Mouse (Mus musculus): ENCODE results near the gene Mylk. TPM values are rescaled to one million over a fixed set of nuclear protein-coding genes. Genes with fewer than 3 reads are reported as not detected.
A peak's percentile ranks its signal among the peaks of the same experiment; 100 is the strongest.

Mylk gene
- total and polyA plus RNA-seq, 2 experiments from 2014 or later, result 3.7 to 20.1 TPM

DNA sequence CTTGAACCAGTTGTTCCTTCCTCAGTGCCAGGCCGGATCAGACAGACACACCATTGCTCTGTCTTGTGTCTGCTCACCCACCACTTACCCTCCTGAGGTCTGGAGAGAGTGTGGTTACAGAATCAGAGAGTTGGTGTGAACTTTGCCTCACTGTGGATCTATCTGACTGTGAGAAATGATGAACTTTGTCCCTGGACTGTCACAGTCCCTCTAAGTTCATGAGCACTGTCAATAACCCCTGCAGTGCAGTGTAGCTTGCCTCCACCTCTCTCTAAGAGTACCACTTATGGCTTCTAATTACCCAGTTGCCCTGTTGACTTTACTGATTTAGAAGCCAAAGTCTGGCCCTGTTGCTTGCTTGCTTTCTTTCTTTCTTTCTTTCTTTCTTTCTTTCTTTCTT is 142.0 kb downstream of the Mylk start:
- H3K4me3 ChIP-seq (ENCODE audit: low read length), result no peak overlapping the region
- H3K36me3 ChIP-seq (ENCODE audit: insufficient read depth, low read length), result no peaks in the 10 kb centered on the region
- no peaks in the 10 kb centered on the region for H3K4me1 ChIP-seq (ENCODE audit: insufficient read depth, low read length)
- no peak overlapping the region for H3K9ac ChIP-seq (replicated peaks; ENCODE audit: low read length)
- no peak for ATAC-seq
- no peak for TF ChIP-seq CTCF (IDR thresholded peaks at IDR 0.05; ENCODE audit: low read depth)
- no peak overlapping the region for H3K4me2 ChIP-seq (ENCODE audit: low read depth, low read length)
- H3K9me3 ChIP-seq (ENCODE audit: low read length), result no peaks in the 10 kb centered on the region
- no peak overlapping the region for H3K27ac ChIP-seq
- no peaks in the 10 kb centered on the region for H3K27me3 ChIP-seq (ENCODE audit: insufficient read depth, low read length)
- DNase-seq (ENCODE audit: low spot score), result no peak
- 93% methylated on average over 1 of the region's 1 CpGs for WGBS

GRCm38 (mm10) chr16:34894016-34894415 is 149.0 kb downstream of the Mylk start:
- no peak overlapping the region for H3K4me3 ChIP-seq (ENCODE audit: low read length)
- no peak overlapping the region for H3K27ac ChIP-seq
- no peaks in the 10 kb centered on the region for H3K36me3 ChIP-seq (ENCODE audit: insufficient read depth, low read length)
- no peak overlapping the region for H3K9ac ChIP-seq (replicated peaks; ENCODE audit: low read length)
- 94% methylated on average over 3 of the region's 3 CpGs for WGBS
- peaks cover under 1% of the 10 kb centered on the region; the same call in 1 of the 2 replicates for H3K4me1 ChIP-seq (ENCODE audit: insufficient read depth, low read length)
- no peak for TF ChIP-seq CTCF (IDR thresholded peaks at IDR 0.05; ENCODE audit: low read depth)
- no peaks in the 10 kb centered on the region for H3K9me3 ChIP-seq (ENCODE audit: low read length)
- ATAC-seq (no peak), DNase-seq (ENCODE audit: low spot score) (no peak)
- no peak overlapping the region for H3K4me2 ChIP-seq (ENCODE audit: low read depth, low read length)
- H3K27me3 ChIP-seq (ENCODE audit: insufficient read depth, low read length), result no peaks in the 10 kb centered on the region

GRCm38 (mm10) chr16:34895916-34896315 is 150.9 kb downstream of the Mylk start:
- Histone ChIP-seq H3K4me1 (ENCODE audit: insufficient read depth, low read length) (peaks cover 6% of the 10 kb centered on the region; the same call in 1 of the 2 replicates), H3K4me3 (ENCODE audit: low read length) (no peak overlapping the region), H3K9ac (replicated peaks; ENCODE audit: low read length) (no peak overlapping the region), H3K27me3 (ENCODE audit: insufficient read depth, low read length) (no peaks in the 10 kb centered on the region), H3K27ac (no peak overlapping the region), H3K4me2 (ENCODE audit: low read depth, low read length) (no peak overlapping the region), H3K36me3 (ENCODE audit: insufficient read depth, low read length) (no peaks in the 10 kb centered on the region), H3K9me3 (ENCODE audit: low read length) (no peaks in the 10 kb centered on the region)
- ATAC-seq (no peak), DNase-seq (ENCODE audit: low spot score) (no peak)
- no peak for TF ChIP-seq CTCF (IDR thresholded peaks at IDR 0.05; ENCODE audit: low read depth)
- WGBS, result 92% methylated on average over 10 of the region's 10 CpGs

- no peaks in the 10 kb centered on the region for H3K27me3 ChIP-seq (ENCODE audit: insufficient read depth, low read length)
- ATAC-seq (no peak), DNase-seq (ENCODE audit: low spot score) (no peak)
- peaks cover 6% of the 10 kb centered on the region; the same call in 1 of the 2 replicates for H3K4me1 ChIP-seq (ENCODE audit: insufficient read depth, low read length)
- 79% methylated on average over 3 of the region's 3 CpGs for WGBS
- H3K36me3 ChIP-seq (ENCODE audit: insufficient read depth, low read length), result no peaks in the 10 kb centered on the region
- H3K9ac ChIP-seq (replicated peaks; ENCODE audit: low read length), result no peak overlapping the region
- no peaks in the 10 kb centered on the region for H3K9me3 ChIP-seq (ENCODE audit: low read length)
- TF ChIP-seq CTCF (IDR thresholded peaks at IDR 0.05; ENCODE audit: low read depth), result peak; percentile 37
- no peak overlapping the region for H3K4me3 ChIP-seq (ENCODE audit: low read length)
- no peak overlapping the region for H3K4me2 ChIP-seq (ENCODE audit: low read depth, low read length)
- no peak overlapping the region for H3K27ac ChIP-seq
Observed at GRCm38 (mm10) chr16:34896996-34897395, 152.0 kb downstream of the Mylk start.

DNA sequence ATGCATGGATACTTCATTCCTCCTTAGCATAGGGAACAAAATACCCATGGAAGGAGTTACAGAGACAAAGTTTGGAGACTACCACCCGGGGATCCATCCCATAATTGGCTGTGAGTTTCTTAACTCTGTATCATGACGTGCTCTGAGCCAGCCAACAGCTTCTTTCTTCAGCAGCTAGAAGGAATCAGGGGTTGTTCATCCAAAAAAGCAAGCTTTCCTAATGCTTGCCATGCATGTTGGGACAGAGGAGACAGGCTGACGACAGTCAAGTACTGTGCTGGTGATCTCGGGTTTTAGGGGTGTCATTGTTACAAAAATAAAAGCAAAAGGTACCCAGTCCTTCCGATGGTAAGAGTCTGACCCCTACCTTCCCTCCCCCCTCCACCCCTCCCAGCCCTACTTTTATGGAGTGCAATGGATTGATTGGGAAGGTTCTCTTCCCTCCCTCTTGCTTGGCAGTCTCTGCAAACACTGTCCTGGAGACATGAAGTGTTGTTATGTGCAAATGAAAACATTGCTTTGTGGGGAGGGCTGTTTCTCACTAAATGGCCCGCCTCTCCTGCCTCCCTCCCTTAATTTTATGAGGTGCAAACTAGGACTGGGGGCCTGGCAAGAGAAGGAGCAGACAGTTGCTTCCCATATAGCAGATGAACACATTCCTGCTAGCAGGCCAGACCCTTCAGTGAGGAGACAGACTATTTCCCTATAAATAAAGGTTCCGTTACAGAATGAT is 153.2 kb downstream of the Mylk start:
- Histone ChIP-seq H3K9me3 (ENCODE audit: low read length) (no peaks in the 10 kb centered on the region), H3K27ac (no peak overlapping the region), H3K4me2 (ENCODE audit: low read depth, low read length) (no peak overlapping the region), H3K4me1 (ENCODE audit: insufficient read depth, low read length) (peaks cover 6% of the 10 kb centered on the region), H3K9ac (replicated peaks; ENCODE audit: low read length) (no peak overlapping the region), H3K4me3 (ENCODE audit: low read length) (no peak overlapping the region), H3K27me3 (ENCODE audit: insufficient read depth, low read length) (no peaks in the 10 kb centered on the region), H3K36me3 (ENCODE audit: insufficient read depth, low read length) (no peaks in the 10 kb centered on the region)
- ATAC-seq (no peak), DNase-seq (ENCODE audit: low spot score) (no peak)
- no peak for TF ChIP-seq CTCF (IDR thresholded peaks at IDR 0.05; ENCODE audit: low read depth)
- 86% methylated on average over 7 of the region's 7 CpGs for WGBS

GRCm38 (mm10) chr16:34899071-34899808 is 154.2 kb downstream of the Mylk start:
- peak; percentile 67 for DNase-seq (ENCODE audit: low spot score)
- Histone ChIP-seq H3K9ac (replicated peaks; ENCODE audit: low read length) (no peak overlapping the region), H3K4me1 (ENCODE audit: insufficient read depth, low read length) (peaks cover 6% of the 10 kb centered on the region), H3K9me3 (ENCODE audit: low read length) (no peaks in the 10 kb centered on the region), H3K36me3 (ENCODE audit: insufficient read depth, low read length) (no peaks in the 10 kb centered on the region), H3K27me3 (ENCODE audit: insufficient read depth, low read length) (no peaks in the 10 kb centered on the region), H3K4me3 (ENCODE audit: low read length) (no peak overlapping the region), H3K4me2 (ENCODE audit: low read depth, low read length) (no peak overlapping the region), H3K27ac (no peak overlapping the region)
- 35% methylated on average over 11 of the region's 11 CpGs for WGBS
- peak; percentile 41 for TF ChIP-seq CTCF (IDR thresholded peaks at IDR 0.05; ENCODE audit: low read depth)
- ATAC-seq, result peak; percentile 24; the same call in 1 of the 2 replicates
